Mouse (Mus musculus): ENCODE data around the gene Tmx4. TPM values are rescaled to one million over a fixed set of nuclear protein-coding genes. Genes with fewer than 3 reads are reported as not detected.
A peak's percentile ranks its signal among the peaks of the same experiment; 100 is the strongest.
"Not testable (repeated sequence)": the region's sequence is repeated elsewhere in the genome, so short reads cannot be mapped to it uniquely, and the experiment has no call there.

Gene Tmx4
- 7.4 and 8.2 TPM in 2 replicates for polyA plus RNA-seq (2015; fragmentation: Nextera tagmentation; extraction: Ambion mirVana)

- peak; percentile 95 for DNase-seq (ENCODE audit: low spot score)
Observed at GRCm38 (mm10) chr2:134643514-134644300, at the start of gene Tmx4. Tmx4 (minus strand) TSS chr2:134644145.

GRCm38 (mm10) chr2:134692125-134692524, 48.2 kb upstream of the Tmx4 start:
- no peak for DNase-seq (ENCODE audit: low spot score)

GRCm38 (mm10) chr2:134691055-134691454, 47.1 kb upstream of the Tmx4 start:
- no peak for DNase-seq (ENCODE audit: low spot score)

- no peak for DNase-seq (ENCODE audit: low spot score)
Observed at GRCm38 (mm10) chr2:134682326-134682725, 38.4 kb upstream of the Tmx4 start.

GRCm38 (mm10) chr2:134681271-134681961, 37.5 kb upstream of the Tmx4 start:
- DNase-seq (ENCODE audit: low spot score), result peak; percentile 9

- DNase-seq (ENCODE audit: low spot score), result no peak
Observed at GRCm38 (mm10) chr2:134679567-134679966, 35.6 kb upstream of the Tmx4 start.

- DNase-seq (ENCODE audit: low spot score), result no peak
Observed at GRCm38 (mm10) chr2:134675465-134675864, 31.5 kb upstream of the Tmx4 start.

- peak; percentile 35 for DNase-seq (ENCODE audit: low spot score)
Observed at GRCm38 (mm10) chr2:134673604-134674003, 29.7 kb upstream of the Tmx4 start.

GRCm38 (mm10) chr2:134656477-134656876, 12.5 kb upstream of the Tmx4 start:
- DNase-seq (ENCODE audit: low spot score), result no peak

GRCm38 (mm10) chr2:134654668-134655067, 10.7 kb upstream of the Tmx4 start:
- no peak for DNase-seq (ENCODE audit: low spot score)

GRCm38 (mm10) chr2:134652759-134653158, 8.8 kb upstream of the Tmx4 start:
- no peak for DNase-seq (ENCODE audit: low spot score)

GRCm38 (mm10) chr2:134648999-134649398, 5.1 kb upstream of the Tmx4 start:
- DNase-seq (ENCODE audit: low spot score), result no peak

GRCm38 (mm10) chr2:134645752-134646151, 1.8 kb upstream of the Tmx4 start:
- DNase-seq (ENCODE audit: low spot score), result no peak

- DNase-seq (ENCODE audit: low spot score), result no peak
Observed at GRCm38 (mm10) chr2:134645166-134645565, 1.2 kb upstream of the Tmx4 start.

GRCm38 (mm10) chr2:134644301-134644912, 462 bp upstream of the Tmx4 start:
- no peak for DNase-seq (ENCODE audit: low spot score)

- DNase-seq (ENCODE audit: low spot score), result no peak
Observed at GRCm38 (mm10) chr2:134642377-134642776, 1.6 kb downstream of the Tmx4 start.

- no peak for DNase-seq (ENCODE audit: low spot score)
Observed at GRCm38 (mm10) chr2:134641372-134641771, 2.6 kb downstream of the Tmx4 start.

- DNase-seq (ENCODE audit: low spot score), result no peak
Observed at GRCm38 (mm10) chr2:134640398-134640797, 3.5 kb downstream of the Tmx4 start.

- DNase-seq (ENCODE audit: low spot score), result not testable (repeated sequence)
Observed at GRCm38 (mm10) chr2:134628541-134628940, 15.4 kb downstream of the Tmx4 start.

GRCm38 (mm10) chr2:134604935-134605334, 39.0 kb downstream of the Tmx4 start:
- DNase-seq (ENCODE audit: low spot score), result no peak

- DNase-seq (ENCODE audit: low spot score), result no peak
Observed at GRCm38 (mm10) chr2:134591081-134591694, 52.8 kb downstream of the Tmx4 start.

- no peak for DNase-seq (ENCODE audit: low spot score)
Observed at GRCm38 (mm10) chr2:134585243-134585642, 58.7 kb downstream of the Tmx4 start.
